Mouse (Mus musculus): ENCODE results near the gene Sin3b.
"Not testable (repeated sequence)": the region's sequence is repeated elsewhere in the genome, so short reads cannot be mapped to it uniquely, and the experiment has no call there.

The Sin3b gene

GRCm38 (mm10) chr8:72722769-72723650, at the start of gene Sin3b:
TSS of gene Sin3b (plus strand) at chr8:72723285.
- DNase-seq (ENCODE audit: extremely low spot score, low spot score), result peak; percentile 91

DNA sequence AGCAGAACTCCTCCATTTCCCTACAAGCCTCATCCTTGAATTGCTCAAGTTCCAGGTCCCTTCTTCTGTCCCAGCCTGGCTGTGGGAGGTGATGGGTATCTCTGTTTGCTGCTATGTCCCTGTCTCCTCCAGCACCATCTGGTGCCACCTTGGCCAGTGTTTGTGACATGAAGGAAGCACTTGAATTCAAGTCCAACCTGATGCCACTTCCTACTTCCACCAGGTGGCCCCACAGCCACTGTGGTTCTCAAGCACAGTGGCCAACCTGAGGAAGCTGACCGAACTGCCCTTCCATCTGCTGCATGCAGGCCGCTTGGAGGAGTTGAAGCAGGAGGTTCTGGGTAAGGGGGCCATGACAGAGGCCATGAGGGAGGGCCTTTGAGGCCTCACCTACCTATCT, 48.9 kb upstream of the Sin3b start:
- DNase-seq (ENCODE audit: extremely low spot score, low spot score), result no peak

DNA sequence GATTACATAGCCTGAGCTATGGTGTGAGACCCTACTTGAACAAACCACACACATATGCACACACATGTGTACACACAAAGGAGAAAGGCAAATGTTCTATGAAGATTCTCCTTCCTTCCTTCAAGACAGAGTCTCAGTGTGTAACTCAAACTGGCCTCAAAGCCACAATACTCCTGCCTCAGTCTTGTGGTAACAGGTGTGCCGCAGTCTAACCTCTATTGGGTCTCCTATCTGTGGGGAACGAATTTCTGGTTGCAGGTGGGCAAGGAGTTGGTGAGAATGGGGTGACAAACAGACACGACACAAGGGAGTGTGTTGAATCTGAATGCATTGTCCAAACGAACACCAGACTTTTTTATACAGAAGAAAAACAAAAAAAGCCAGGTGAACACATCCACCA, 46.6 kb upstream of the Sin3b start:
- no peak for DNase-seq (ENCODE audit: extremely low spot score, low spot score)

GRCm38 (mm10) chr8:72676844-72677243, 46.2 kb upstream of the Sin3b start:
- DNase-seq (ENCODE audit: extremely low spot score, low spot score), result not testable (repeated sequence)

DNA sequence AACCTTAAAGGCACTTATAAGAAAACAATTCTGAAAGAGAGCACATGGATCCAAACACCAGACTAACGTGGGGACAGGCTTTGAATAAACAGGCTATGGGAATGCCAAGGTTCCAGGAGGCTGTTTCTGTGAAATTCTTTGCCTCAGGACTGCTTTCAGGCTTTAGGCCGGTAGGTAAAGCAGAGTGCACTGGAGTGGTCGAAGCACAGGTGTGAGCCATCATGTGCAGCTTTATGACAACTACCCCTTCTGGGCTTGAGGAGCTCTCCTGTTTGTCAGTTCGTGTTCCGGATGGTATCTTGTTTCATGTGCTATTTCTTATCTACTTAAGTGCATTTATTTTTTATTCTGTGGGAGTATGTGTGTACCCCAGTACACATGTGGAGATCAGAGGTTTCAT, 45.8 kb upstream of the Sin3b start:
- no peak for DNase-seq (ENCODE audit: extremely low spot score, low spot score)

DNA sequence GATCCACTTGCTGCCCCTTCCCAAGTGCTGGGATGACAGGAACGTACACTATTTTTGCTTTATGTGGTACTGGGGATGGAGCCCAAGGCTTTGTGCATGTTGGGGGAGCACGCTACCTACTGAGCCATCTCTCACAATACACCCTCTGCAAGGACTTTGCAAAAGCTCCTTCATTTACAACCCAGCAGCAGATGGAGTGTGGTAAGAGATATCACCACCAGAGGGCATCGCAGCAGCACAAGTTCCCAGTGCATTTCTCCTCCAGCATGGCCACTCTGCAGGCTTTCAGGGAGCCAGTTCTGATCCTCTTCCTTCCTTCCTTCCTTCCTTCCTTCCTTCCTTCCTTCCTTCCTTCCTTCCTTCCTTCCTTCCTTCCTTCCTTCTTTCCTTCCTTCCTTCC, 43.0 kb upstream of the Sin3b start:
- DNase-seq (ENCODE audit: extremely low spot score, low spot score), result peak; percentile 59

DNA sequence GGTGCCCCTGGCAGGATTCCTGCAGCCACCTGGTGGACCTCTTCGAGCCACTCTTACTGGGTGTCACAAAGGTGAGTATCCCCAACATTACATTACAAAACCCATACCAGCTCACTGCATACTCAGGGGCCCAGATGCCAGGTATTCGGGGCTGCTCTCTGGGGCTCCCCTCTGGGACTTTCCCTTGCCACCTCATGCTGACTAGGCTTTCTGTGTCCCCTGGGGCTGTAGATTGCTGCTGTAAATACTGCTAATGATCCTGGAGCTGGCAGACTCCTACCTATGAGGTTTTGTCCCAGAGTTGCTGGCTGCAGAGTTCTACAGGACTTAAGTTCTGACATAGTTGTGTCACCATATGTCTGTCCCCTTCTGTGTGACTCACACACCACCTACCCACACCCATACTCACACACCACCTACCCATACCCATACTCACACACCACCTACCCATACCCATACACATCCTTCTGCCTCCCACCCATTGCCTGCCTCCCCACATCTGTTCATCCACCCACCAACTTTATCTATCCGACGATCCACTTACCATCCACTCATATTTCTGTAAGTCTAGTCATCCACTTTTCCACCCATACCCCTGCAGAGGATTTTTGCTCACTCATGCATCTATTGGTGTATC, 40.9 kb upstream of the Sin3b start:
- DNase-seq (ENCODE audit: extremely low spot score, low spot score), result no peak

DNA sequence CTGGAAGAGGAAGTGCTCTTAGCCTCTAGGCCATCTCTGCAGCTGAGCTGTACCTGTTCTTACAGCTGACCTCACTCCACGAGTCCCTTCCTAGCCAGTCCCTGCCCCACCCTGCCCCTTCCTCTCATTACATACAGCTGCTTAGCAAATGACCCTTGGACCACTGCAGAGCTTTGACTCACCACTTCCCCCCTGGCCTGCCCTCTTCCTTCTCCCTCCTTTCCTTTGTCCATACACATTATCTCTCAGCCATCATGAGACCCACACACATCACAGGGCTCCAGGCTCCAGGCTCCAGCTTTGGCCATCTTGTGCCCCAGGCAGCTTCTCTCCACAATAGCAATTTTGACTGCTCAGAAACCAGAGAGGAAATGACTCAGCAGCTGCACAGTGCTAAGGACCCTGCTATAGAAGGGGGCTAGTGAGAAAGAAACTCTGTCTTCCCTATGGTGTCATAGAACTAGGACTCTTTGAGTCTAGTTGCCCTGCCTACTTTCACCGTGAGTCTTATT, 40.0 kb upstream of the Sin3b start:
- DNase-seq (ENCODE audit: extremely low spot score, low spot score), result no peak

- not testable (repeated sequence) for DNase-seq (ENCODE audit: extremely low spot score, low spot score)
These were observed 39.4 kb upstream of the Sin3b start for GRCm38 (mm10) chr8:72683572-72684099.

- no peak for DNase-seq (ENCODE audit: extremely low spot score, low spot score)
These were observed 24.6 kb upstream of the Sin3b start for GRCm38 (mm10) chr8:72698349-72698926.

DNA sequence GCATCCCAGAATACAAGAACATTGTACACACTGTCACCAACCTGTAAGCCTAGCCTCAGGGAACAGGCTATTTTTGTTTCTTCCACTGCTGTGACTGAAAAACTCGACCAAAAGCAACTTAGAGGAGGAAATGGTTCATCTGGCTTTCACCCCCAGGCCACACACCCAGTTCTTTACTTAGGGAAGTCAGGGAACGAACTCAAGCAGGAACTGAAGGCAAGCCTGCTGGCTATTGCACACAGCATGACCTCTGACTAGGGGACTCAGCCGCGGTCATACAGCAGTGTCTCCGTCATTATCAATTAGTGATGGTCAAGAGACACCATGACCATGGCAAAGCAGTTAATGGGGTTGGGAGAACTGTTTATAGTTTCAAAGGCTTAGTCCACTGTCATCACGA, 10.5 kb upstream of the Sin3b start:
- DNase-seq (ENCODE audit: extremely low spot score, low spot score), result no peak

DNA sequence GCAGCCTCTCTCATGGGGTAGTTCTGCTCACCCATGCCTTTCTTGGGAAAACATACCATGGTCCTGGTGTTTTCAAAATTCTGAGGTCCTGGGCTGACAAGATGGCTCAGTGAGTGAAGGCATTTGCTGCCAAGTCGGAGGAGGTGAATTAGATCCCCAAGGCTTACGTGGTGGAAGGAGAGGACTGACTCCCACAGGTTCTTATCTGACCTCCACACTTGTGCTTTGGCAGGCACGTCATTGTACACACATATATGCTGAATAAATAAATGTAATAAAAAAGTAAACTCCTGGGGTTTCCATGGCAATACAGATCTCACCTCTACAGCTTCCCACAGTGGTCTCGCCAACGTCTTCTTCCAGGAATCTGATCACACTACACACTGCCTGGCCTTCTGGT, 6.5 kb upstream of the Sin3b start:
- no peak for DNase-seq (ENCODE audit: extremely low spot score, low spot score)

GRCm38 (mm10) chr8:72720541-72720940, 2.5 kb upstream of the Sin3b start:
- no peak for DNase-seq (ENCODE audit: extremely low spot score, low spot score)

DNA sequence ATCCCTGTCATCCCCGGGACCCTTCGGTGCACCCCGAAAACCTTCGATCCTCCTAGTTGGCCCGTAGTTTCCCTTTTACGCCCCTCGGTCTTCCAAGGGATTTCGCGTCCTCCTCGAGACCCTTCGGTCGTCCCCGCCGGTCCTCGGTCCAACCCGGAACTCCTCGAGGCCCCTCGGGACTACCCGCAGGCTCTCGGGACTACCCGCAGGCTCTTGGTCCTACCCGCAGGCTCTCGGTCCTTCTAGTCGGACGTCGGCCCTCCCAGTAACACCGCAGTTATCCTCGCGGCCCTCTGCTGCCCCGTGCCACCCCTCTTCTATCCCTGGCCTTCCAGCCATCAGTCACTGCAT, 541 bp downstream of the Sin3b start:
- peak; percentile 45 for DNase-seq (ENCODE audit: extremely low spot score, low spot score)

- DNase-seq (ENCODE audit: extremely low spot score, low spot score), result no peak
These were observed 5.6 kb downstream of the Sin3b start for GRCm38 (mm10) chr8:72728636-72729035.

DNA sequence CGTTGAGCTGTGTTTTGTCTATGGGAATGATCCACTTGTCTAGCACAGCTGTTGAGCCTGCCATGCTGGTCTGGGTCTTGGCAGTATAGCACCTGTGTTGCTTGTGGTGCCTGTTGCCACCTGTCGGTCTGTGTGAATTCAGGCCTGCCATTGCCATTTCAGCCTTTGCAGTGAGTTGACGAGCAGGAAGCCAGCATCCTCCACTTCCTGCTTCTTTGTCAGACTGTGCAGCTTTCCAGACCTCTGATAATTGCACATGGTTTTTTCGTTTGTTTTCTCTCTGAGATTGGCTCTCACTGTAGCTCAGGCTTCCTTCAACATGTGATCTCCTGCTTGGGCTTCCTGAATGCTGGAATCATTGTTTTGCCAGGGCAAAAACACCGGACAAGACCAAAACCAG, 11.9 kb downstream of the Sin3b start:
- no peak for DNase-seq (ENCODE audit: extremely low spot score, low spot score)

GRCm38 (mm10) chr8:72736868-72737267, 13.8 kb downstream of the Sin3b start:
- no peak for DNase-seq (ENCODE audit: extremely low spot score, low spot score)

DNA sequence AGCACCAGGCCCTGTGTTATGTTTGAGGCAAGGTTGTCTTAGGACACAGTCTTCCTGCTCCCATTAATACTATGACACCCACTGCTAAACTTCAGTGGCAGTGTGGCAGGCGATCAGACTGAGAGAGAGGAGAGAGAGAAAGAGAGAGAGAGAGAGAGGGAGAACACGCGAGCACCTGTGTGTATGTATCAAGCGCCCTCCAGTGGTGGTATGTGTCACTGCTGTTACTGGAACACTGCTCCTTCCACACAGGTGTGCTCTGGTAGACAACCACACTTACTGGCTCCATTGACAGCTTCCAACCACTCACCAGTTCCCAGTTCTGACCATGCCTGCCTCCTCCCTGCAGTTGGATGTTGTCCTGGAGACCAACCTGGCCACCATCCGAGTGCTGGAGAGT, 23.0 kb downstream of the Sin3b start:
- DNase-seq (ENCODE audit: extremely low spot score, low spot score), result no peak

DNA sequence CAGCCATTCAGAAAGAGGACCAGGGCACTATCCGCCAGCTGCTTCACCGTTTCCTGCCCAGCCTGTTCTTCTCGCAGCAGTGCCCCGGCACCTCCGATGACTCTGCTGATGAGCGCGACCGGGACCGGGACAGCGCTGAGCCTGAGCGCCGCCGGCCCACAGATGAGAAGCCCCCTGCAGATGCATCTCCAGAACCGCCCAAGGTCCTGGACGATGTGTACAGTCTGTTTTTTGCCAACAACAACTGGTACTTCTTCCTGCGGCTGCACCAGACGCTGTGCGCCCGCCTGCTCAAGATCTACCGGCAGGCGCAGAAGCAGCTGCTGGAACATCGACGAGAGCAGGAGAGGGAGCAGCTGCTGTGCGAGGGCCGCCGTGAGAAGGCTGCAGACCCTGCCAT, 26.8 kb downstream of the Sin3b start:
- DNase-seq (ENCODE audit: extremely low spot score, low spot score), result no peak

GRCm38 (mm10) chr8:72750266-72750665, 27.2 kb downstream of the Sin3b start:
- no peak for DNase-seq (ENCODE audit: extremely low spot score, low spot score)

DNA sequence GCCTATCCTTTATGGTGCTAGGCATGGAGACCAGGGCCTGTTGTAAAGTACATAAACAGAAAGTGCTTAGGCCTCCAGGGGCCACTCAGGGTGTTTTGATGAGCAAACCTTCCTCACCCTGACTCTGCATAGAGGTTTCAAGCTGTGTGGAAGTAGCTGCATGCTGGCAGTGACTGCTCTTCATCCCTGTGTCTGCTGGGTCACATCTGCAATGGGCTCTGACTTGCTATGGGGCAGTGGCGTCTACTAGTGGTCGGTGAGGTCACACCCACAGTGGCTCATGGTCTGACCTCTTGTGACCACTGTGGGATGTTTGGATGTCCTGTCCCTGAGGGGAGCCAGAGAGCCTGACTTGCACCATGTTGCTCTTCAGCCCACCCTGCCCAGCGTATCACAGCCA, 28.0 kb downstream of the Sin3b start:
- no peak for DNase-seq (ENCODE audit: extremely low spot score, low spot score)

DNA sequence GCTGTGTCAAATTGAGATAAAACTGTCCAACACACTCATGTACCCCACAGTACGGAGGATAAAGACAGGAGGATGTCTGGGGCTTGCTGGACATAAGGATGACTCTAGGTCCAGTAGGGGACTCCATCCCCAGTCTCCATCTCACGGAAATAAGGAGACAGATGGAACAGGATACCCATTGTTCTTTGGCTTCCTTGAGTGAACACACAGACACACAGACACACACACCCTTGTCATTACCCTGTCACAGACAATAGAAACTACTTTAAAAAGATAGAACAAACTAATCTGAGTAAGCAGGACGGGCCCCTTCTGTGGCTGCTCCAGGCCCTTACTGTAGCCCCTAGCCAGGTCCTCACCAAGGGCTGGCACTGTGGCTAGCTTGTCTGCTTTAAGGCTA, 29.2 kb downstream of the Sin3b start:
- DNase-seq (ENCODE audit: extremely low spot score, low spot score), result peak; percentile 8

Measured in neural tube, embryonic 10.5 days (tissue).